Comparison of ENCODE assay signal across 14 mouse cellular contexts in genomic region chr15:49896045-49896444, GRCm38 (mm10).
"Had no signal": no experiment of that assay in that cellular context is flagged by ENCODE, and none has a peak within 500 bp of the region (broad histone marks: within the 10 kb centered on the region; RNA-seq: fewer than 3 reads in every experiment).

No protein-coding gene starts in this region.

- H3K9ac ChIP-seq: limb, embryonic 12.5 days; liver, embryonic 13.5 days; liver, postnatal 0 days; lung, embryonic 15.5 days; midbrain, embryonic 12.5 days; neural tube, embryonic 12.5 days had no signal

- H3K4me3 ChIP-seq: limb, embryonic 12.5 days; liver, embryonic 13.5 days; lung, embryonic 15.5 days; midbrain, embryonic 12.5 days; myocyte; neural tube, embryonic 12.5 days had no signal

- H3K9me3 ChIP-seq: limb, embryonic 12.5 days; liver, embryonic 13.5 days; lung, embryonic 15.5 days; midbrain, embryonic 12.5 days; neural tube, embryonic 12.5 days had no signal

- H3K27ac ChIP-seq: limb, embryonic 12.5 days; liver, embryonic 13.5 days; lung, embryonic 15.5 days; midbrain, embryonic 12.5 days; neural tube, embryonic 12.5 days had no signal

- DNase-seq: kidney, adult 18-20 months; kidney, postnatal 10 days; kidney, postnatal 4 days; liver; liver, embryonic 13.5 days; liver, postnatal 0 days; right cerebral cortex, adult 18-20 months; right cerebral cortex, postnatal 25 days; thymus, postnatal 4 days had no signal

- H3K4me1 ChIP-seq: limb, embryonic 12.5 days; liver, embryonic 13.5 days; lung, embryonic 15.5 days; midbrain, embryonic 12.5 days; neural tube, embryonic 12.5 days had no signal

- H3K36me3 ChIP-seq: limb, embryonic 12.5 days; liver, embryonic 13.5 days; lung, embryonic 15.5 days; midbrain, embryonic 12.5 days; neural tube, embryonic 12.5 days had no signal

- H3K4me2 ChIP-seq: limb, embryonic 12.5 days; liver, embryonic 13.5 days; lung, embryonic 15.5 days; midbrain, embryonic 12.5 days; neural tube, embryonic 12.5 days had no signal

- H3K27me3 ChIP-seq: limb, embryonic 12.5 days; liver, embryonic 13.5 days; lung, embryonic 15.5 days; midbrain, embryonic 12.5 days; neural tube, embryonic 12.5 days had no signal

- ATAC-seq: liver, postnatal 0 days had no signal
